Mouse (Mus musculus) kidney, postnatal 25 days (tissue): Measurements from ENCODE around the gene Mob3b.
A peak's percentile ranks its signal among the peaks of the same experiment; 100 is the strongest.

Experiments used
- DNase-seq, 2 experiments: peaks; one replicate each; pipeline ENCODE4 v3.0.0; 2021; ENCODE audit warnings: mixed read lengths in 2 of 2

Mob3b gene

DNA sequence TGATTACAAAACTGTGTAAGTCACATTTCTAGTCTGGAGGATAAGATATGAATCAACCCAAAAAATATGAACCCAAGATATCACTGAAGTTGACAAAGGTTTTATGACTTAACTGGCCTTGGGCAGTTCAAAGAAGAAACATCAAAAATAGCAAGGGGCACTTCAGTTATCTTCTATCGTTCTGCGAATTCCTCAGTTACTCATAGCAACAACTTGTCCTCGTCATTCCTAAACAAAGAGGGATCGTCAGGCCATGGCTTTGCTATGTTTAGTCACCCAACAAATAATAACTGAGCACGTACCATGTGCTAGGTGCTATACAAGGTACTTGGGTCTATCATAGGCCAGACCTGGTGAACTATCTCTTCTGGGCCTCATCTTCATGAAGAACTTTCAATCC is 10.7 kb downstream of the Mob3b start:
- no peak for DNase-seq

DNA sequence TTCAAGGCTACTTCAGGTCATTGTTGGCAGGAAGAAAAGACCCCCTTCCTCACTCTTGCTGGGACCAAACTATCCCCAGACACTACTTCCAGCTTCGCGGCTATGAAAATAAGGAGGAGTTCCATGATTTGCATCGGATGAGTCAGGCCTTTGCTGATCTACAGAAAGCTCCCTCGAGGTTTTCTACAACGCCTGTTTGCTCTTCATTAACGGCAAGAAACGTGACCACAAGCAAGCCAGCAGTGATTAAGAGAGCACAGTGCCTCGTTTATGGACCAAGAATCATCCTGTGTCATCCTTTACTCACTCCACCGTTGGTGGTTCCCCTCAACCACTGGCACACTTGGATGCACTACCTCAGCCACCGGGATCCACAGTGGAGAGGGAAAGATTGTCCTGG is 11.6 kb downstream of the Mob3b start:
- no peak for DNase-seq

DNA sequence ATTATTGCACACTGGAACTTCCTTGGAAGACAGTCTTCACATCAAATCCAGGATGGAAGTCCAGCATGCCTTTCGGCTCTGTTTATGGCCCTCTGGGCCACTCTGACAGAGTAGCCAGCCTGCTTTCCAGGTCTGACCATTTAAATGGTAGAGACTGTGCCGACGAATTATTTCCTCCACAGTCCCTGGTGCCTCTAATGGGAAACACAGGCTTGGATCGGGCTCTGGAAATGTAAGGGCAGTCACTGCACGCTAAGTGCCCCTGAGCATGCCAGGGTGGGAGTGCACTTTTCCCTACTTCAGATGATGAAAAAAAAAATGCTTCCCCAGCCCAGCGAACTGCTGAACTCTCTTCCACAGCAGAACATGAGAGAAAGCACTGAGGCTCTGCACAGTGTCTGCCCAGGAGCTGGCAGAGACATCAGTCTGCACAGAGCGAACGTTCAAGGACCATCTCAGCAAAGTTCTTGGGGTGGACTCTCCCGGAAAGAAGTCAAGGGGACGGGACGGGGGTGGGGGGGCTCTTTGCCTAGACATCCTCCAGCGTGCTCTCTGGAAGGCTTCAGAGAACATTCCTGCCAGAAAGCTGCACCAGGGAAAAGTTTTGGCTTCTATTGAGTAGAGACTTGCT is 13.7 kb downstream of the Mob3b start:
- no peak for DNase-seq

DNA sequence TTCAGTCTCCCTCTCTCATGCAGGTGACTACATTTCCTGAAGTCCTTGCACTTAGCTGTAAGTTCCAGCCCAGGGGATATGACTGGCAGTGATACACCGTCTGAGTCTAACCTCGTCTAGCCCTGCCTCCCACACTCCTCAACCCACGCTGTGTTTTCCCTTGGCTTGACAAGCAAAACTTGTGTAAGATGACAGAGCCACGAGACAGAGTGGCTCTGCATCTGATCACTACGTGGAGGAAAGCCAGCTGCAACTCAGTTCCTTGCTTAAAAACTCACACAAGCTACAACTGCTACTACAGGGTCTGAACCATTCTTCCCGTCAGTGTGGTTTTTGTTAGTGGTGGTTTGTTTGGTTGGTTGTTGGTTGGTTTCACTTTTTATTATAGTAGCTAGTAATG is 17.0 kb downstream of the Mob3b start:
- DNase-seq = no peak

DNA sequence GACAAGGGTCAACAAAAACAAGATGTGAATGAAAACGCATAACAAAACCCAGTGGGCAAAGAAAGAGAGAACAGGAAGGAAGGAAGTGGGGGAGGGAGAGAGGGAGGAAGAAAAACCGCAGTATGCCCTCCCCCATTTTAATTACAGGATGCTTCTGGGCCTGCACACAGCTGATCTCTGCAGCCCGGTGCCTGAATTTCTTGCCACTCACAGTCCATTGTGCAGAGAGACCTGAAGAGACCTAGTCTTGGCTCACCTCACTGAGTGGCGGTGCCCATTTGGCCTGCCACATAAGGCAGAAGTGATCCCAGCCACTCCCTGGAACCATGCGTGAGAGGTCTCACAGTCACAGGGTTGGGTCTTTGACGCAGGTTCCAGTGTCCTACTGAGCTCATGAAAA is 19.2 kb downstream of the Mob3b start:
- DNase-seq = no peak

DNA sequence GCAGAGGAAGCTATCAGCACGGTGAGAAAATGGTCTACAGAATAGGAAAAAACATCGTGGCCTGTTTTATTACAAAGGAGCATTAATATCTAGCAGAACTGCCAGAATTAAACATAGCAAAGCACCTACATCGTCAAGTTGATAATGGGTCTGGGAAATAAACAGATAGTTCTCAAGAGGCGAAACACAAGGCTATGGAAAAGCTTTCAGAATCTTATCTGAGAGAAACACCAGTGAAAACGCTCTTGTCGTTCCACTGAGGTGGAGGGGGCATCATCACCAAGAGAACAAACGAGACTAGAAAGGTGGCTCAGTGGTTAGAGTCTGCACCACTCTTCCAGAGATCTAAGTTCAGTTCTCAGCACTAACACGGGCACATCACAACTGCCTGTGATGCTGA is 20.3 kb downstream of the Mob3b start:
- no peak for DNase-seq

DNA sequence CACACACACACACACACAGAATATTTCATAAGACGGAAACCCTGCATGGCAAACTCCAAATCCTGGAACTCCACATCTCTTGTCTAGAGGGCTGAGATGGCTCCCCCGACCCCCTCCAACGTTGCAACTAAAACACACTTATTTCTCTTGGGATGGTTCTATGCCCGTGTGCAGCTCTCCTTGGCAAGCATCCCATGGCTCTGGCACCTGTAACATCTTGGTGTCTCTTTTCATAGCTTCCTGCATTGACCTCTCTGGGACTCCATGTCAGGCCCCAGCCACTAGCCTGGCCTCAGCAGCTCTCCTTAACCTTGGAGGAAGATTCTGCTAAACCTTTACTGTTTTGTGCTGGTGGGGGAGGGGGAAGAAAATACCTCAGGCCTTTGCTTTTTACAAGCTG is 21.5 kb downstream of the Mob3b start:
- peak in 1 of 2 experiments; percentile 35 for DNase-seq

DNA sequence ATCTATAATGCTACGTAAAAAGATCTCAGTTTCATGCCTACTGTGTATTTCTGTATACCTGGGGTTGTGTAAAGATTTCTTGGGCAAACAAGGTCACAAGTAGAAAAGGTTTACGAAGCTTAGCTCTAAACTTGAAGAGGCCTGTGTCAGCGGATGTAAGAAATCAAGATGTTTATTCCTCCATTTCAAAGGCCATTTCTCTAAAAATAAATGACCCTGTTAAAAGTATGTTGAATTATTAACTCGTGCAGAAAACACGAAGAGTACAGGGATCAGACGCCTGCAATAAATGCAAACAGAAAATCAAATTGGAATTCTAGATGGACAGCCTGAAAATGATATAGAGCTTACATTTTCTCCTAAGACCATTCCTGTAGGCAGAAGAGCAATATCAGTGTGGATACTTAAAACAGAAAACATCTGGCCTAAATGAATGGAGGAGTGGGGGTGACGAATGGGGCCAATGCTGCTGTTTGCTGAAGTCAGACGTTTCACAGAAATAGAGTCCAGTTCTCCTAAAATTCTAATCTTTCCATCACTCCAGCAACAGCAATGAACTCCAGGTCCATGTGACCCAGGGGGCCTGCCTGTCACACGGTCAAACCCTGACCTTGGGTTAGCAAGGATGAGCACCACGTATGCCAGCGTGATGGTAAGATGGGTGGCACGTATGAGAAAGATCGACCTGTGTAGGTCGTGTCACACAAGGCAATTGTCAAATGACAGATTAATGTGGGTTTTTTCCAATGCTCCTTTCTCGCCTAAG is 22.3 kb downstream of the Mob3b start:
- DNase-seq = peak; percentile 27 to 54

DNA sequence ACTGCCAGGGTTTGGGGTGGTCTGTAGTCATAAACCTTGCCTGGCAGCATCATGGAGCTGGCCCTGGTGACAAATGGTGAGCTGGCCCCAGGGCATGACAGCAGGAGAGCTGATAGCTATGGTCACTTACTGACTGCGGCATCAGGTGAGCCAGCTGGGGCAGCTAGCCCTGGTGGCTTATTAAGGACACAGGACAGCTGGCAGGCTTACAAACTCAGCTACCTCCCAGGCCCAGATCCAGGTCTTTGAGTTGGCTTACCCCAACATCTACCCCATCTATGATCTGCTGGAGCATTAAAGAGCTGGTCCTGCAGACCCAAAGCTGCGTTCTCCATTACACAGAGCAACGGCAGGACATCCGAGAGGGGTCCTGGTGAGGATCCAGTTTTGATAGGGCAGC is 23.9 kb downstream of the Mob3b start:
- peak; percentile 20 to 48 for DNase-seq

DNA sequence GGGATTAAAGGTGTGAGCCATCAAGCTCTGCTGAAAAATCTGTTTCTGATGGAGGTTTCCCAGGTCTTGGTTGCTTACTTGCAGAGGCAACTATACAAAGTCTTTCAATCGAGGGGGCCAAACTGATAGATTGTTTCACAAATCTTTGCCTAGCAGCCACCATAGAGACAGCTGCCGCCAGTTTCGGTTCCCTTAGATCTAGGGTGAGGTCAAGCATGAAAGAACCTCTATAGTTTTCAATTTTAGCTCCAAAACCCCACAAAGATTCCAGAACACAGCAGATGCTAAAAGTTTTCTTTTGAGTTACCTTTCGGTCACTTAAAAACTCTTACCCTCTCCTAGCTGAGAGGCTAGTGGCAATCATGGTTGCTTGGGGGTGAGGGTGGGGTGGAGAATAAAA is 25.7 kb downstream of the Mob3b start:
- no peak for DNase-seq

DNA sequence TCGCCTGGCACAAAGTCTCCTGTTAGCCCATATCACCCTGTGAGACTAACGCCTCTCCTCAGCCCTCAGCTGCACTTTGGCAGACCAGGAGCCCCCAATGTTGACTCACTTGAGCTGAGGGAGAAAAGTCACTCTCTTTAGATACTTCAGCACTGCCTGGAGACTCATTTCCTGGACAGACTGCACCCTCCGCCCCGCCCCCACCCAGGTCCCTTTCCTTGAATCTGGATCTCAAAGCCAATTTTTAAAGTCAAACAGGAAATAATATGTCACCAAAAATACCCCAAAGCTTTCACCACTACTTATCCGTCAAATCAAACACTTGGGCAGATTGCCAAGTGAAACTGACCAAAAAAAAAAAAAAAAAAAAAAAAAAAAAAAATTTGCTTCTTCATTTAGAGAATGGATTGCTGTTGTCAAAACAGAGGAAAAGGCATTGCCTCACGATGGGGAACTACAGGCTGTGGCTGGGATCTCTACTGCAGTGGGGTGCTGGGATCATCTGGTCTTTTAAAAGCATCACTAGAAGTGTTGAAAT is 26.8 kb downstream of the Mob3b start:
- no peak for DNase-seq

DNA sequence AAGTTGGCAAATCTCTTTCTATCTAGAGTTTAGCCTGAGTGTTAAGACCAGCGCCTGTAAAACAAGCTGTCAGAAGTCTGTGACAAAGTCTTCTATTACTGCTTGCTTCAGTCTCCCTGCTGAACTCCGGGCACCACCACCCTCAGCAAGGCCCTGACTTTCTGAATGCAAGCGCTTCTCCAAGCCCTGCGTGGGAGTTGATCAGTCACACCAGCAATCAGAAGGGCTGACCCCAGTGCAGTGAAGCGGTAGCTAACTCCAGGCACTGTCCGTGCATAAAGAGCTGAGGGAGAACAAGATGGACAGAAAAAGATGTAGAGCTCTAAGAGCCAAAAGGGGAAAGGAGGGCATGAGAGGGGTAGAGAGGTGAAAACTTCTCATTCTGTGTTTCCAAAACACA is 29.5 kb downstream of the Mob3b start:
- DNase-seq = peak in 1 of 2 experiments; percentile 49

DNA sequence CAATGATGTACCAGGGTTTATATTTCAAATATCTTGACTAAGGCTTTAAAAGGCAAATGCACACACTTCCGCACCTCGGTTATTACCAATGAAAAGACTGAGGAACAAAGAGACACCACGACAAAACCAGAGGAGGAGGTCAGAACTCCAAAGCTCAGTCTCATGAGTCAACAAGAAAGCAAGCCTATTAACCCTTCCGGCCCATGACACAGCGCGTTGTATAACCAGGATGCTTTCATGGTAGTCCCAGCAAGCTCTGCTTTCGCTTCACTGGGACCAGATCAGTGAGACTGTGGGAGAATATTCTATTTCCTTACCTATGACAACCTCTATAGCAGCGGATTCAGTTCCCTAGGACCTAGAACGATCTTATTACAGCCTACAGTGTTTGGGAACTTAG is 30.5 kb downstream of the Mob3b start:
- DNase-seq = no peak

DNA sequence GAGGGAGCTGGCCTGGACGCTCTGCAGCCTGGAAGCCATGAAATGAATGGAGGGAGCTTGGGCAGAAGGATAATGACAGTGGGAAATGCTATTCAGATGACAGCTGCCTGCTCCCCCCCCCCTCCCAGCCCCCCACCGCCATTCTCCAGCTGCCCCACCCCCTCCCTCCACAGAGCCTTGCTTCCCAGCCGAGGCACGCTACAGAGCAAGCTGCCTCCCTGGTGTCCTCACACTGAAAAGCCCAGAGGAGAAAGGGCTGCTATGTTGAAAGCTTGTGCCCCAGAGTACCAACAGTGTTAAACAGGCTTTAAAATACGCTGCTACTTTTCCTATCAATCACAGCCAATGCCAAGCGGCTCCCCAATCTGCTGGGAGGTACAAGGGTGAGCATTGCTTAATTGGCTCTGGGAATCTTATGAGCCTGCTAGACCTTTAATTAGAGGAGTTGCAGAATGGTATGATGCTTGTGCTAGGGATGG is 31.9 kb downstream of the Mob3b start:
- DNase-seq = no peak

DNA sequence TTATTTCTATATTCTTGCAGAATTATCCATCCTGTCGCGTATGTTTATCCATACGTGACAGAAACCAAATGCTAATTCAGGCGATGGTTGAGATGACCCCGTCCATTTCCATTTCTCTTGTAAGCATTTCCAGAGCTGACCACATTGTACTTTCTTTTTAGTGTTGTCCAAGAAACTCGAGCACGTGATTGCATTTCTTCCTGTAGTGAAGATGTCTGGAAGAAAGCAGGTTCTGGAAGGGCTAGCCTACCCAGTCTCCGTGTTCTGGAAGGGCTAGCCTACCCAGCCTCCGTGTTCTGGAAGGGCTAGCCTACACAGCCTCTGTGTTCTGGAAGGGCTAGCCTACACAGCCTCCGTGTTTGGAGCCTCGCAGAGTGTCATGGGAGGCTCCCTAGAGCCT is 33.3 kb downstream of the Mob3b start:
- DNase-seq = no peak

DNA sequence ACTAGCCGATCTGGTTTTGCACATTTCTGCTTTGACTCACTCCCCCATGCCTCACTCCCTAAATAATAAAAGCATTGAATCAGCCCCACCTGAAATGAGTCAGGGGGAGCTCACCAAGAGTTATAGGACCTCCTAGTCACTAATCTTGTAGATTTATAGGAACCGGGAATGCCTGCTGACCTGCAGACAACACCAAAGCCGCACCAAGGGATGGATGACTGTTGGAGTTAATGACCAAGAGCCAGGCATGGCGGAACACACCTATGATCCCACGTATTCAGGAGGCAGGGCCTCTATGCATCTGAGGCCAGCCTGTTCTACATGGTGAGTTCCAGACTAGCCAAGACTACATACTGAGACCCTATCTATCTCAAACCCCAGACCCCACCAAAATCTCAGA is 34.2 kb downstream of the Mob3b start:
- DNase-seq = no peak

DNA sequence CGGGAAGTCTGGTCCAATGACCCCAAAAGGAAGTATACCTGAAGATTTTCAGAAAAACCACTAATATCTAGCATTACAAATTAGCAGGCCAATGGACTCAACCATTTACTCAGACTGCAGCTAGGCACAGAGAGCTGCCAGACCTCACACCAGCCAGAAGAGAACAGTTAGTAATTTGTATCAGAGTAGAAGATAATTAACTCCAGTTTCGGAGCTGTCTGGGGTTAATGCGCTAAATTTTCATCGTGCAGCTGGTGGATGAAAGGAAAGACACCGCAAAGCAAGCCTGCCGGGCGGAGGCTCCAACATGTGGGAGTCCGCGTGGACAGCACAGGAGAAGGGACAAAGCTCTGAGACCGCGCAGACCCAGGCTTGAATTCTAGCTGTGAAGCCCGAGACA is 36.2 kb downstream of the Mob3b start:
- DNase-seq = peak; percentile 44 to 77

DNA sequence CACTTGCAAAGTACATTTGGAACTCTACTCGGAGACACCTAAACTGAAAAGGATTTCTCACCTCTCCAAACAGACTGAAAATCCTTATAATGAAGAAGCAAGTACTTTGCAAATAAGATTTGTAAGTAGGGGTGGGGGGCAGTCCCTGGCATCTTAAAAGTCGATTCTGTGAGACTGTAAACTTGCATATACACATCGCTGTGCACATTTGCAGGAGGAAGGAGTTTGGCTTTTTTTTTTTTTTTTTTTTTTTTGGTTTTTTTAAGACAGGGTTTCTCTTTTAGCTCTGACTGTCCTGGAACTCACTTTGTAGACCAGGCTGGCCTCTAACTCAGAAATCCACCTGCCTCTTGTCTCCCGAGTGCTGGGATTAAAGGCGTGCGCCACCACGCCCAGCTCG is 36.7 kb downstream of the Mob3b start:
- no peak for DNase-seq

DNA sequence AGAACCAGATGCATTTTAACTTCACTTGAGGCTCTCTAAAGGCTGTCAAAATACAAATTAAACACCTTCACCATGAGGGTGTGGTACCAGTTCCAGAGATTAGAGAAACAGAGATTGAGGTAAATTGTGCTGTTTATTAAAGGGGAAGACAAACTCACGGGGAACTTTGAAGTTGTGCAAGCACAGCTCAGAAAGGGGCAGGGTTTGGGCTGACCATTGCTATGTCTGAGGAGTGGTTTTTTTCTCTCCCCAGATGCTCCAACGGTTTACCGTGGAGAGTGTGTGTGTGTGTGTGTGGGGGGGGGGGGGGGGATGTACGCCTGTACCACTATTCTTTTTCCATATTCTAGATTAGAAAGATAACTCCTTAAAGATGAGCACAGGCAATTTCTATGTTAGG is 37.1 kb downstream of the Mob3b start:
- no peak for DNase-seq

DNA sequence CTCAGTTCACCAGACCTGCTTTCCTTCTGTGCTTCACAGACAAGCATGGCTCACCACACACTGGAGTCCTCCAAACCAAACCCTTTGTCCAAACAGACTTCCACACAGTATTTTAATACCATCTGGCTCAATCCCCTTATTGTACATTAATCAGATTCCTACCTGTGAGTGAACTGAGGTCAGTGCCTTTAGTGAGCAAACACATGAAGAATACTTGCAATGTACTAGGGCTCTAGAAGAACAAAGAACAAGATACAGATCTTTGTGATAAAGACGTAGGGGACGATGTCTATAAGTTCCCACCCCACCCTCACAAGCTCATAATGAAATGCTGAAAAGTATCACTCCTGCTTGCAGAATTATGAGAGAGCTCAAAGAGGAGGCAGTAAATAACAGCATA is 38.4 kb downstream of the Mob3b start:
- DNase-seq = no peak

DNA sequence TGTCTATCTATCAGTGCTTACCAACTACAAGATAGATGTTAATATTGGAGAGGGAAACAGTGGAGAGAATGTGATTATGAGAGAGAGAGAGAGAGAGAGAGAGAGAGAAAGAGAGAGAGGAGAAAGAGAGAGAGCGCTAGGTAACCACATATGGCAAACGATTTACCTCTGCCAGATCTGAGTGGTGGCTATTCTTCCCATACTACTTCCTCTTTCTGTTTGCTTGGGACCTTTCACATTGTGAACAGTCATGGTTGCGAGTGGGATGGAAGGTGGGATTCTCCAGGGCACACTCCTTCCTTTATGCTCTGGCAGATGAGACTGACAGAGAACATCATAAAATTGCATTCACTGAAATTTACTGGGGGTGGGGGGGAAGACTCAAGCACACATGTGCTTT is 40.1 kb downstream of the Mob3b start:
- DNase-seq = no peak

DNA sequence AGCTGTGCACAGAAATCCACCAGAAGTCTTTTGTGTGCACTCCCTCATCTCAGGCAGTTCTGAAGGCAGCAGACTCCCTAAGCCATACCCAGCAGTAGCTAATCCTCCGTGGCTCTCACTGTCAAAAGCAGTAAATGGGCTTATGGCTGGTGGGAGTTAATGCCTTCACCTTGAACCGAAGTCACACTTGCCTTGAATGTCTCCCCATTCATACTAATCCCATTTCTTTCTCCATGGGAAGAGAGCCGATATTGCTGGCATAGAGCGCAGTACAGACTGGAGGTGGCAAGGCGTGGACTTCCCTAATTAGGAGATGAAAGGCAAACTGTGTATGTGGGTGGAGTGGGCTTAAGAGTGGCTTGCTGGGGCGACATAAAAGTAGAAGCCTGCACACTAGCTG is 41.4 kb downstream of the Mob3b start:
- no peak for DNase-seq

DNA sequence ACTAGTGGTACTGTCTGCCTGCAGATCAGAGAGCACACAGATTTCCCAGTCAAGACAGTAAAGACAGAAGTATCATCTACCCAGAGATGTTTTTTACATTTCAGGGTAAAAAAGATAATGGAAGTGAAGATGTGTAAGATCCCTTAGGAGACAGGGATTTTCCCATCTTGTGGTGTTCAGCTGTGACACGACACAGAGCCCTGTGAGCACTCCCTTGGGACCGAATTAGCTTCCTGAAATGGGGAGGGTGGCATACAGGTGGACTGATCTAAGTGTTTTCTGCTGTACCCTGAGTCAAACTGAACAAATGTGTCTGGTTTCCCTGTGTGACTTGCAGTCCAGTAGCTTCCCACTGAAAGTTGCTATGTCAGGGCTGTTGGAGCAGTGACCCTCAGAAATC is 42.3 kb downstream of the Mob3b start:
- DNase-seq = no peak

DNA sequence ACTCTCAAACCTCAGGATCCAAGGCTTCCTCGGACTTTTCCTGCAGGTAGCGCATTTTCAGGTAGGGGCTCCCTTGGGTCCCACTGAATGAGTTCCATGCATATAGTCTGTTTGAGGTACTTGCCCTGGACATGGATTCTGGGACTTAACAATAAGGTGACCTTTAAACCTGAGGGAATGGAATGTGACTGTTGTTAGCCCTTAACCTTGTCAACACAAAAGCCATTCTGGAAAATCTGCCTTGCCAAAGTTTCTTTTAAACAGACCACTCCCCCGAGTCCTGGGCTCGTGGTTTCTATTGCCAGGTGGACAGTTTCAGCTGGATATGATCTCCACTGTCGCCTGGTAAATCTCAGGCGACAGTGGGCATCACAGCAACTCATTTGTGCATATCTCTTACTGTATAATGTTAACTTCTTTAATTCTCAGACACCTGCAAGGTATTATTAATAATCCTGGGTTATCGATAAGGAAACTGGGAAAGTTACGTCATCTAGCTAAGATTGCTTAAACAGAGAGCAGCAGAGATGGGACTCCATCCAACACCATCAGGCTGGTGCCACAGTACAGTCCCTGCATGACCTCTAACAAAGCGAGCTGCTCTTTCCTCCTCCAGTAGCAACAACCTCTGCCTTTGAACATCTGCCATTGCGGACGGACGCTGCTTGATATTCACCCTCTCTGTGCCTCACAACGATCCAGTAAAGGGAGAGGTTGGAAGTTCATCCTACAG is 43.6 kb downstream of the Mob3b start:
- peak in 1 of 2 experiments; percentile 16 for DNase-seq
